Mouse (Mus musculus) heart, embryonic 11.5 days (tissue): ENCODE measurements around the gene Lef1. TPM values are rescaled to one million over a fixed set of nuclear protein-coding genes. Genes with fewer than 3 reads are reported as not detected.

Experiments used
- ATAC-seq: fragments of 200-750 bp; cut with Nextera tagmentation; replicated peaks from 2 replicates; pipeline ENCODE4 v1.8.0; 2017; ENCODE audit warnings: moderate library complexity; ENCODE audit not compliant: insufficient number of reproducible peaks, low FRiP score, low TSS enrichment
- H3K27ac ChIP-seq: fragments of 300-500 bp; sonication (generic); 2 replicates; pipeline ENCODE4 v1.5.1; 2014; ENCODE audit warnings: mild to moderate bottlenecking, low read depth, low read length
- H3K27me3 ChIP-seq: fragments of 300-500 bp; sonication (generic); 2 replicates; pipeline ENCODE4 v1.6.1; 2014; ENCODE audit warnings: mild to moderate bottlenecking, low read length, mixed read lengths; ENCODE audit not compliant: control insufficient read depth, insufficient read depth
- H3K36me3 ChIP-seq: fragments of 300-500 bp; sonication (generic); 2 replicates; pipeline ENCODE4 v1.6.1; 2014; ENCODE audit warnings: mild to moderate bottlenecking, low read length, moderate library complexity, mixed read lengths; ENCODE audit not compliant: control insufficient read depth, insufficient read depth
- H3K4me1 ChIP-seq: fragments of 300-500 bp; sonication (generic); 2 replicates; pipeline ENCODE4 v1.6.1; 2014; ENCODE audit warnings: low read length; ENCODE audit not compliant: control insufficient read depth, insufficient read depth
- H3K4me2 ChIP-seq: fragments of 300-500 bp; sonication (generic); 2 replicates; pipeline ENCODE4 v1.6.1; 2014; ENCODE audit warnings: mild to moderate bottlenecking, moderate library complexity
- H3K4me3 ChIP-seq: fragments of 300-500 bp; sonication (generic); 2 replicates; pipeline ENCODE4 v1.5.1; 2014; ENCODE audit warnings: low read depth, low read length
- H3K9ac ChIP-seq: fragments of 300-500 bp; sonication (generic); 2 replicates; pipeline ENCODE4 v1.6.1; 2014; ENCODE audit warnings: mild to moderate bottlenecking, low read depth, low read length, moderate library complexity
- H3K9me3 ChIP-seq: fragments of 300-500 bp; sonication (generic); replicated peaks from 2 replicates; pipeline ENCODE4 v1.6.1; 2016; ENCODE audit warnings: low read length; ENCODE audit not compliant: control insufficient read depth
- WGBS: fragments of 180-500 bp; shearing (Covaris S2); extraction: QIAGEN DNeasy Blood & Tissue Kit; methylation state at CpG from one replicate; pipeline ENCODE4 v1.1.7; 2014; ENCODE audit not compliant: insufficient replicate concordance; 5-methylcytosine and 5-hydroxymethylcytosine counted together
- polyA plus RNA-seq: library from polyadenylated mRNA; unstranded; fragments of >200 nt; fragmentation: Nextera tagmentation; extraction: Ambion mirVana; gene quantifications from 2 replicates; pipeline ENCODE4 v1.2.1, GENCODE M21; 2014

Lef1 gene
- polyA plus RNA-seq, 1 experiment from 2014 or later, result 19.6 TPM

DNA sequence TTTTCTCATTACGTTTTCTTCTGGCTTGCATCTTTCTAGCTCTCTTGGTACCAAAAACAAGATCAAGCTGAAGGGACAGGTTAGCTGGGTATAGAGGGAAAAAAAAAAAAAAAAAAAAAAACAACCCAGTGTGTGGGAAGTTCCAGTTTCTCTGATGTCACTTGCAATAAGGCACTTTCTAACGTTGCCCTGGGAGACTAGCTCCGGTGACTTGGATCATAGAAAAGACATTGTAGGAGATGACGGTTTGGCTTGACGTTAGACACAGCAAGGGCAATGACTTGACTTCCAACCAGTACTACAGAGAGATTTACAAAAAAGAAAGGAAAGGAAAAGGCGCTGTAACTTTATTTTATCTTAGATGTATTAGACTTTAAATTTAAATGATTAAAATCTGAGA is 13.2 kb downstream of the Lef1 start:
- Histone ChIP-seq H3K4me3 (no peak overlapping the region), H3K36me3 (no peaks in the 10 kb centered on the region)
- 88% methylated on average over 6 of the region's 6 CpGs for WGBS

DNA sequence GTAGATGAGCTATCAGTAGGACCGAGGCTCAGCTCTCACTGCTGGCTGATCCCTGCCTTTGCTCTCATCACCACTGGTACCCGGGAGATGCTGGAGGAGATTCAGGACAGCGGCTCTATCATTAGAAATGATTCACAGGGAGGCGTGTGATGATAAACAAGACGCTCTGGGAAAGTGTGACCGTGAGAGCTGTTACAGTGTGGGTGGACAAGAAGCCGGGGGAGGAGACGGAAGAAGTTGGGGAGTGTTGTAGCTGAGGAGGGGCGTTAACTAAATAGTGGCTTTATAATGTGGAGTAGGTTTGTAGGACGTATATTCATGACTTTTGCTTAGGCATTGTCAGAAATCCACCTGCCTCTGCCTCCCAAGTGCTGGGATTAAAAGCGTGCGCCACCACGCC is 15.6 kb downstream of the Lef1 start:
- Histone ChIP-seq H3K27me3 (no peaks in the 10 kb centered on the region), H3K27ac (no peak overlapping the region), H3K9me3 (no peaks in the 10 kb centered on the region), H3K4me2 (no peak overlapping the region), H3K9ac (no peak overlapping the region), H3K4me1 (no peaks in the 10 kb centered on the region), H3K4me3 (no peak overlapping the region), H3K36me3 (no peaks in the 10 kb centered on the region)
- WGBS, result 81% methylated on average over 13 of the region's 13 CpGs
- ATAC-seq, result no peak

More for the DNA sequence above, 13.2 kb downstream of the Lef1 start:
- H3K27me3 ChIP-seq, result no peaks in the 10 kb centered on the region
- H3K27ac ChIP-seq, result no peak overlapping the region
- H3K9ac ChIP-seq, result no peak overlapping the region
- no peaks in the 10 kb centered on the region for H3K4me1 ChIP-seq
- ATAC-seq, result no peak
- H3K9me3 ChIP-seq, result no peaks in the 10 kb centered on the region
- H3K4me2 ChIP-seq, result no peak overlapping the region

- Histone ChIP-seq H3K4me2 (no peak overlapping the region), H3K27me3 (no peaks in the 10 kb centered on the region), H3K27ac (no peak overlapping the region), H3K4me1 (no peaks in the 10 kb centered on the region), H3K9ac (no peak overlapping the region), H3K36me3 (no peaks in the 10 kb centered on the region), H3K4me3 (no peak overlapping the region), H3K9me3 (no peaks in the 10 kb centered on the region)
- WGBS, result 88% methylated on average over 4 of the region's 4 CpGs
- ATAC-seq, result no peak
Observed at GRCm38 (mm10) chr3:131126438-131126837, 16.2 kb downstream of the Lef1 start.

DNA sequence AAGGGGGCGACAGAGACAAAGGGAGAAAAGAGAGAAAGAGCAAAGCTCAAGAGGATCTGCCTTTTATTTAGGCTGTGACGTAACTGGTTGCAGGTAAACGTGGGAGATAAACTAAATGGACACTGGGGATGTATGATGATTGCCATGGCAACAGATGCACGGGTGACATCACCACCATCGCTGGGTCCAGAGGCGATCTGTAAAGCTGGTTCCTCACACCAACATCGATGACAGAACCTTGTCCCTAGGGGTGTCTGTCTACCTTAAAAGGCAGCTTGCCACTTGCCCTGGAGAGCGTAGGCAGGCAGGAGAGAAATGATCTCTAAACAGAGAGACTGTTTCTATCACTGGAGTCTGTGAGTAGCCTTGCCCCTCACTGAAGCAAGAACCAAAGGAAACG is 23.7 kb downstream of the Lef1 start:
- 49% methylated on average over 9 of the region's 9 CpGs for WGBS
- no peak overlapping the region for H3K27ac ChIP-seq

DNA sequence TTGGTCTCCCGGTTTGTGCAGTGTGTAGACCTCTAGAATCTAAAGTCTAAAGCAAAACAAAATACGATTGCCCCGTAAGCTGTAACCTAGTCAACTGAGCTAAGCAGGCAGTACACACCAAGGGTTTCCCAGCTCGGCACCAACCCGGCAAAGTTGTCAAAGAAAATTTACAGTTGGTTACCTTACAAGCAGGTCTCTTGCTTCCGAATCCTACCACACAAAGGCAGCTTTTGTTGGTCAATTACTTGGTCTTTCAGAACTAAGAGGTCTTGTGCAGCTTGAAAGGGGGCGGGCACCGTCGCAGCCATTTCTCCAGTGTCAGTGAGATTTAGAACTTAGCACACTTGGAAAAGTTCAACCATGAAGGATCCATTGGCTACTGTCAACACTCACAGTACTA is 25.2 kb downstream of the Lef1 start:
- Histone ChIP-seq H3K4me2 (no peak overlapping the region), H3K9me3 (no peaks in the 10 kb centered on the region), H3K27me3 (no peaks in the 10 kb centered on the region), H3K36me3 (no peaks in the 10 kb centered on the region), H3K4me3 (no peak overlapping the region), H3K9ac (no peak overlapping the region), H3K4me1 (peaks cover 36% of the 10 kb centered on the region), H3K27ac (no peak overlapping the region)
- no peak for ATAC-seq
- 71% methylated on average over 9 of the region's 9 CpGs for WGBS

More for the DNA sequence above, 23.7 kb downstream of the Lef1 start:
- H3K9me3 ChIP-seq, result no peaks in the 10 kb centered on the region
- no peak overlapping the region for H3K4me3 ChIP-seq
- no peak for ATAC-seq
- no peaks in the 10 kb centered on the region for H3K27me3 ChIP-seq
- peaks cover 25% of the 10 kb centered on the region for H3K4me1 ChIP-seq
- no peaks in the 10 kb centered on the region for H3K36me3 ChIP-seq
- no peak overlapping the region for H3K9ac ChIP-seq
- no peak overlapping the region for H3K4me2 ChIP-seq

- peaks cover 36% of the 10 kb centered on the region for H3K4me1 ChIP-seq
- ATAC-seq, result no peak
Observed at GRCm38 (mm10) chr3:131136455-131136854, 26.2 kb downstream of the Lef1 start.

DNA sequence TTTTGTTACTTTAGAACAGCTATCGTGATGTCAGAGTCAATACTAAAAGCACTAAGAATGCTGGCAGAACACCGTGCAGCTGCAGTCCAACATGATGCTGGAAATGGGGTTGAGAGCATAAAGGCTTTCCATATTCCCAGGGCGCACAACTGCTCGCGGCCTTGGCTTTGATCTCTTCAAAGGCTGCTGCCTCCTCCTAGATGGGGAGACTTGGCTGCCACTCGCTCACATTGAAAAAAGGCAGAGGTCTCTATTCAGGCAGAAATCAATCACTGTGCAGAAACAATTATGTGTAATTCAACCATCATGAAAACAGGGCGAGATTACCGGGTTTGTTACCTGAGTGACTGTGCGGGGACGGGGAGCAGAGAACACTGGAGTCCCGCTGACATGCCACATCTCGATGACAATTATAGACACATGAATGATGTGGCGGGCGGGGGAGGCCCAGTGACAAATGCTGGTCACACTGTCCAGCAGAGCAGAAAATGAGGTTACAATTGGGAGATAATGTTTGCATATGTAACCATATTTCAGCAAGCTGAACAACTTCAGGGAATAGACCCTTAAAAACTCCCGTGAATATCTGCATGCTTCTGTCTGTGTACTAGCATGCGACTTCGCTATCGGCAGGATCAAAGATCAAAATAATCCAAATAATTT is 27.0 kb downstream of the Lef1 start:
- H3K27ac ChIP-seq, result no peak overlapping the region
- H3K4me1 ChIP-seq, result peaks cover 36% of the 10 kb centered on the region
- peak overlapping the region; percentile 41 for H3K4me2 ChIP-seq
- no peak for ATAC-seq
- 57% methylated on average over 18 of the region's 18 CpGs for WGBS
- H3K4me3 ChIP-seq, result no peak overlapping the region
- no peaks in the 10 kb centered on the region for H3K27me3 ChIP-seq
- no peaks in the 10 kb centered on the region for H3K36me3 ChIP-seq
- no peaks in the 10 kb centered on the region for H3K9me3 ChIP-seq
- H3K9ac ChIP-seq, result no peak overlapping the region

More at GRCm38 (mm10) chr3:131136455-131136854, 26.2 kb downstream of the Lef1 start:
- Histone ChIP-seq H3K4me3 (no peak overlapping the region), H3K27me3 (no peaks in the 10 kb centered on the region), H3K4me2 (peak overlapping the region; percentile 41), H3K36me3 (no peaks in the 10 kb centered on the region), H3K9ac (no peak overlapping the region), H3K9me3 (no peaks in the 10 kb centered on the region), H3K27ac (no peak overlapping the region)
- 20% methylated on average over 8 of the region's 8 CpGs for WGBS

DNA sequence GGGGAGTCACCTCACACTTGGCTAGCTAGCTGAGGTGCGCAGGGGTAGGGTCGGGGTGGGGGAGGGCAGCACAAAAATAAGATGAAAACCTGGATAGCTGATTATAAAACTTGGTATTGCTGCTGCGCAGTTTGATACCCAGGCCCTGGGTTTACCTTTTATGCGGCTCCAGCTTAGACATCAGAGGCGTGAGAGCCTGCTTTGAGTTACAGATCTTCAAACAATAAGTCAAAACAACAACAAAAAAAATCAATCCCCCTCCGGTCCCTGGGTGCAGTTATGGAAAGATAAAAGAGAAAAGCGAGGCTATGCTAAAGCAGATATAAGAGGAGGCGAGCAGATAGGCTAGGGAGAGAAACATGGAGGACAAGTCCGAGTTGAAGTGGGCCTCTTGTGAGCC is 28.0 kb downstream of the Lef1 start:
- no peak for ATAC-seq
- no peak overlapping the region for H3K9ac ChIP-seq
- 45% methylated on average over 9 of the region's 9 CpGs for WGBS
- no peaks in the 10 kb centered on the region for H3K36me3 ChIP-seq
- H3K4me1 ChIP-seq, result peaks cover 36% of the 10 kb centered on the region
- H3K4me2 ChIP-seq, result peak overlapping the region; percentile 34
- no peaks in the 10 kb centered on the region for H3K27me3 ChIP-seq
- no peaks in the 10 kb centered on the region for H3K9me3 ChIP-seq
- H3K4me3 ChIP-seq, result no peak overlapping the region
- H3K27ac ChIP-seq, result no peak overlapping the region

DNA sequence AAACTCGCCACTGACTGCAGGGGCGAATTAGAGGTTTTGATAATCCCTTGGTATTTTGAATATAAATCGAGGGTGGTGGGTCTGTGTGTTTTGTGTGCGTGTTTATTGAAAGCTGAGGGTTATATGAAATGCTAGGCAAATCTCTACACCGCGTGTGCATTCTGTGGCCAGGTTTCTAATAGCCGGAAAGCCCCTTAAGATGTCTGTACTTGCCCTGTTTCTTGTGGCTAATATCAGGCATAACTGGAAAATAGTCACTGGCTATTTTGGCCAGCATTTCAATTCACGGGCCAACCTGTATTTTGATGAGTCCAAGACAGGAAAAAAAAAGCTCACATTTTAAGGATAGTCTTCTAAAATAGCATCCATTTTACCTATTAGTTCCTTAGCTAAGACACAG is 28.5 kb downstream of the Lef1 start:
- H3K4me1 ChIP-seq, result peaks cover 36% of the 10 kb centered on the region
- peak overlapping the region; percentile 34 for H3K4me2 ChIP-seq
- peak overlapping the region; percentile 70; the same call in 1 of the 2 replicates for H3K27ac ChIP-seq
- no peak overlapping the region for H3K9ac ChIP-seq
- ATAC-seq, result no peak
- no peaks in the 10 kb centered on the region for H3K27me3 ChIP-seq
- no peak overlapping the region for H3K4me3 ChIP-seq
- no peaks in the 10 kb centered on the region for H3K9me3 ChIP-seq
- WGBS, result 52% methylated on average over 8 of the region's 8 CpGs
- no peaks in the 10 kb centered on the region for H3K36me3 ChIP-seq
